Mouse (Mus musculus) testis, adult 2 months (tissue): ENCODE results near the gene Gab1.

ENCODE experiments used
- CTCF ChIP-seq: fragments of 200-500 bp; IDR thresholded peaks from 2 replicates; pipeline ENCODE4 v1.5.1; 2012; ENCODE audit warnings: low read depth, mild to moderate bottlenecking, inconsistent platforms, low read length, moderate library complexity; ENCODE audit not compliant: control insufficient read depth, insufficient read depth, insufficient replicate concordance
- POLR2A ChIP-seq: fragments of 200-500 bp; IDR thresholded peaks from 2 replicates; pipeline ENCODE4 v1.6.1; 2012; ENCODE audit warnings: low read depth, mild to moderate bottlenecking, inconsistent platforms, low read length, moderate library complexity; ENCODE audit not compliant: control insufficient read depth

DNA sequence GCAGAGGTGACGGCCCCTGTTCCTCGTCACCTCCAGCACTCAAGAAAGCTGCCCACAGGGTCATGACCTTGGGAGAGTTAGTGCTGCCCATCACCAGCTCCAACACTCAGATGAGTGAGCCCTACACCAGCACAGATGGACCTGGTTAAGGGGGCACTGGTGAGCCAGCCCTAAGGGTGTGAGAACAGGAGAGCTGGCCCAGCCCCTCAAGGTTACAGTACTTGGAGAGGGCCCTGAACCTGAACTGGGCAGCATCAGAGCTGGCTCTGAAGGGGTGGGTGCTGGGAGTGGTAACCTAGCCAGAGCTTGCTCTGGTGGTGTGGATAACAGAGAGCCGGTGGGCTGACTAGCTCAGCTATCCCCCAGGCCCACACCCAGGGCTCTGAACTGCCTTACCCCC, 37.8 kb downstream of the Gab1 start:
- TF ChIP-seq CTCF (no peak), POLR2A (no peak)
